Mouse (Mus musculus) megakaryocyte, embryonic 14.5 days (primary cell): Measurements from ENCODE around the gene Sulf2.

Source experiments
- FLI1 ChIP-seq: IDR thresholded peaks from 2 replicates; pipeline ENCODE4 v1.6.1; 2012; ENCODE audit warnings: low read length, inconsistent platforms, mixed read lengths
- GATA1 ChIP-seq: IDR thresholded peaks from 3 replicates; pipeline ENCODE4 v1.6.1; 2012; ENCODE audit warnings: mixed read lengths, low read length, inconsistent platforms, borderline replicate concordance

DNA sequence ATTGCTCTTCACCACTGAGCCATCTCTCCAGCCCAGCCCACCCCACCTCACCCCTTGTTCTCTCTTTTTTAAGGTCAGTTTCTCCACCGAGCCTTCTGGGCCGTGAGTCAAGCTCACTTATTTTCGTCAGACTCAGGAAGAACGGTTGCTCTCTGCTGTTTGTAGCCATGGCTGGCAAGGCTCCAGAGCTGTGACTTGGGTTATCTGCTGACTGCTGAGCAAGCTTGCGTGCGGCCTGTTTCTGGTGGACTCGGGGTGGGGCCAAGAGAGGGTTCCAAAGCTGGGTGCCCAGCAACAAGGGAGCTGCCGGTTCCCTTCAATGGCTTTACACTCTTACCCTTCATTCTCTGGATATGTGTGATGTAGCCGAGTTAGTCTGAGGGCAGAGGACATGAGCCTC, 15.0 kb downstream of the Sulf2 start:
- TF ChIP-seq GATA1 (no peak), FLI1 (no peak)
